ENCODE assay signal across 23 mouse cellular contexts in genomic region chr5:120702969-120703368, GRCm38 (mm10). TPM values are rescaled to one million over a fixed set of nuclear protein-coding genes. Genes with fewer than 3 reads are reported as not detected.
DNase-seq lines count a peak whose midpoint lies in the region; ATAC-seq lines count a peak whose summit lies in the region.
"Had no signal": no experiment of that assay in that cellular context is flagged by ENCODE, and none has a peak within 500 bp of the region (broad histone marks: within the 10 kb centered on the region; RNA-seq: fewer than 3 reads in every experiment).

No protein-coding gene starts in this region.

- H3K27me3 ChIP-seq in hindbrain, embryonic 11.5 days (ENCODE audit: control insufficient read depth, insufficient read depth, low read length), result no peaks in the 10 kb centered on the region; the same call in 1 of the 2 replicates
- H3K27me3 ChIP-seq in midbrain, embryonic 11.5 days (ENCODE audit: control insufficient read depth, insufficient read depth, low read length), result no peaks in the 10 kb centered on the region

- no peaks in the 10 kb centered on the region for H3K36me3 ChIP-seq in hindbrain, embryonic 11.5 days (ENCODE audit: control insufficient read depth, insufficient read depth, low read length)
- no peaks in the 10 kb centered on the region for H3K36me3 ChIP-seq in midbrain, embryonic 11.5 days (ENCODE audit: control insufficient read depth, insufficient read depth, low read length)
- H3K36me3 ChIP-seq: embryonic facial prominence, embryonic 13.5 days; heart, embryonic 15.5 days; liver, embryonic 13.5 days; midbrain, embryonic 12.5 days; neural tube, embryonic 12.5 days had no signal

- H3K4me1 ChIP-seq in hindbrain, embryonic 11.5 days (replicated peaks; ENCODE audit: control insufficient read depth, insufficient read depth, low read length), result no peaks in the 10 kb centered on the region
- peaks cover 8% of the 10 kb centered on the region for H3K4me1 ChIP-seq in midbrain, embryonic 11.5 days (ENCODE audit: control insufficient read depth, insufficient read depth, low read length)
- H3K4me1 ChIP-seq: liver, embryonic 13.5 days had no signal

- H3K9ac ChIP-seq in hindbrain, embryonic 11.5 days (ENCODE audit: low read depth, low read length), result no peak overlapping the region
- no peak overlapping the region for H3K9ac ChIP-seq in midbrain, embryonic 11.5 days (ENCODE audit: low read length)
- H3K9ac ChIP-seq: embryonic facial prominence, embryonic 13.5 days; heart, embryonic 15.5 days; hindbrain, embryonic 14.5 days; liver, embryonic 13.5 days; midbrain, embryonic 12.5 days; neural tube, embryonic 12.5 days had no signal

- no peaks in the 10 kb centered on the region for H3K9me3 ChIP-seq in hindbrain, embryonic 11.5 days (ENCODE audit: control insufficient read depth, low read length)
- H3K9me3 ChIP-seq in midbrain, embryonic 11.5 days (ENCODE audit: control insufficient read depth, low read length), result no peaks in the 10 kb centered on the region
- H3K9me3 ChIP-seq: embryonic facial prominence, embryonic 13.5 days; heart, embryonic 15.5 days; liver, embryonic 13.5 days; midbrain, embryonic 12.5 days; neural tube, embryonic 12.5 days had no signal

- ATAC-seq in cerebellum, adult (ENCODE audit: insufficient number of reproducible peaks, low FRiP score, low TSS enrichment), result peak; percentile 33; the same call in 1 of the 2 replicates
- no peak for ATAC-seq in hindbrain, embryonic 11.5 days (ENCODE audit: low FRiP score)
- no peak for ATAC-seq in midbrain, embryonic 11.5 days (ENCODE audit: low FRiP score)
- ATAC-seq: activated CD4-positive, CD25-positive, alpha-beta regulatory T cell, adult 4 months; inflammation-experienced regulatory T-cells, adult 6 months had no signal

- no peak overlapping the region for H3K27ac ChIP-seq in hindbrain, embryonic 11.5 days (ENCODE audit: low read depth, low read length)
- no peak overlapping the region for H3K27ac ChIP-seq in midbrain, embryonic 11.5 days (ENCODE audit: low read depth, low read length)
- H3K27ac ChIP-seq: embryonic facial prominence, embryonic 13.5 days; heart, embryonic 15.5 days; hindbrain, embryonic 14.5 days; liver, embryonic 13.5 days; midbrain, embryonic 12.5 days; neural tube, embryonic 12.5 days had no signal

- no peak for DNase-seq in cerebellum, postnatal 4 days (ENCODE audit: low spot score in 2 of 2)
- DNase-seq in ovary, postnatal 36 days (ENCODE audit: low spot score), result peak; percentile 40
- DNase-seq in ovary, postnatal 14 days (ENCODE audit: low spot score), result no peak
- DNase-seq in cerebellum, postnatal 25 days, result peak; percentile 86 to 91
- no peak for DNase-seq in hindbrain, embryonic 11.5 days (ENCODE audit: low spot score)
- no peak for DNase-seq in right cerebral cortex, postnatal 25 days
- no peak for DNase-seq in midbrain, embryonic 11.5 days (ENCODE audit: low spot score, missing footprints)
- DNase-seq: adrenal gland, adult 8-10 months; embryo, embryonic 11 days; gastrocnemius, postnatal 25 days; heart, postnatal 36 days; layer of hippocampus, adult 9-11 months; liver, embryonic 13.5 days; lung, adult 2 months; lung, postnatal 14 days had no signal

- H3K4me3 ChIP-seq in hindbrain, embryonic 11.5 days (ENCODE audit: low read depth, low read length), result no peak overlapping the region
- H3K4me3 ChIP-seq in midbrain, embryonic 11.5 days (ENCODE audit: low read depth, low read length), result no peak overlapping the region
- H3K4me3 ChIP-seq: embryonic facial prominence, embryonic 13.5 days; heart, embryonic 15.5 days; liver, embryonic 13.5 days; midbrain, embryonic 12.5 days; neural tube, embryonic 12.5 days had no signal

- H3K4me2 ChIP-seq in hindbrain, embryonic 11.5 days (replicated peaks; ENCODE audit: low read depth, low read length), result no peak overlapping the region
- no peak overlapping the region for H3K4me2 ChIP-seq in midbrain, embryonic 11.5 days
- H3K4me2 ChIP-seq: embryonic facial prominence, embryonic 13.5 days; heart, embryonic 15.5 days; hindbrain, embryonic 14.5 days; liver, embryonic 13.5 days; midbrain, embryonic 12.5 days; neural tube, embryonic 12.5 days had no signal

- 84% methylated on average over 2 of the region's 2 CpGs for WGBS in hindbrain, embryonic 11.5 days
- WGBS in midbrain, embryonic 11.5 days, result 84% methylated on average over 2 of the region's 2 CpGs

RNA-seq across cellular contexts. Expression of gene Dtx1, which starts 8.8 kb away (rescaled TPM):
- 4.6 and 5.0 TPM in 2 replicates for polyA plus RNA-seq in hindbrain, embryonic 11.5 days (2014; fragmentation: Nextera tagmentation; extraction: Ambion mirVana)
- 5.1 and 5.2 TPM in 2 replicates for polyA plus RNA-seq in midbrain, embryonic 11.5 days (2014; fragmentation: Nextera tagmentation; extraction: Ambion mirVana)

RNA-seq across cellular contexts. Expression of gene Oas2, which starts 46.7 kb away (rescaled TPM):
- 0.13 TPM in 1 of 2 replicates, not detected in the other for polyA plus RNA-seq in hindbrain, embryonic 11.5 days (2014; fragmentation: Nextera tagmentation; extraction: Ambion mirVana)
- 0.05 and 0.33 TPM in 2 replicates for polyA plus RNA-seq in midbrain, embryonic 11.5 days (2014; fragmentation: Nextera tagmentation; extraction: Ambion mirVana)

RNA-seq across cellular contexts. Expression of gene Rasal1, which starts 54.4 kb away (rescaled TPM):
- polyA plus RNA-seq in hindbrain, embryonic 11.5 days (2014; fragmentation: Nextera tagmentation; extraction: Ambion mirVana), result not detected in 2 replicates
- polyA plus RNA-seq in midbrain, embryonic 11.5 days (2014; fragmentation: Nextera tagmentation; extraction: Ambion mirVana), result 0.14 TPM in 1 of 2 replicates, not detected in the other
- polyA plus RNA-seq: midbrain, embryonic 12.5 days had no signal

Comparison
In these comparisons a context has a peak if more than half of its experiments do, and no peak if none do; other contexts are left out.
1. DNase-seq: peak in ovary, postnatal 36 days (single experiment) and cerebellum, postnatal 25 days (2 of 2); none in cerebellum, postnatal 4 days (0 of 2), ovary, postnatal 14 days (single experiment), hindbrain, embryonic 11.5 days (single experiment), right cerebral cortex, postnatal 25 days (single experiment) and midbrain, embryonic 11.5 days (single experiment).